Mouse (Mus musculus) heart, adult 18-20 months (tissue): ENCODE measurements around the gene Dhodh. TPM values are rescaled to one million over a fixed set of nuclear protein-coding genes. Genes with fewer than 3 reads are reported as not detected.

Experiments used
- DNase-seq, 2 experiments: peaks; one replicate each; pipeline ENCODE4 v3.0.0; 2021 to 2022; ENCODE audit warnings: mixed read lengths in 1 of 2
- long read RNA-seq, 2 experiments: library from polyadenylated mRNA; stranded (forward); transcript quantifications; one replicate each; pipeline ENCODE4 v2.0.0; 2021
- total RNA-seq, 2 experiments: library from RNA; stranded (reverse); gene quantifications; 2 replicates each; pipeline ENCODE4 v1.2.3; 2021

Dhodh gene
- 10 to 100 TPM; 15.9 to 16.0 TPM for total RNA-seq
- long read RNA-seq, experiment 1, transcript Dhodh-201 (9 exons, 2,039 nt): major isoform, 15 of 17 reads
- long read RNA-seq, experiment 1, partial matches to known transcripts: 0 of 17 reads
- long read RNA-seq, experiment 1, other reads (novel, unspliced or antisense): 2 of 17 reads
- long read RNA-seq, experiment 2, transcript Dhodh-201 (9 exons, 2,039 nt): major isoform, 8 of 13 reads
- long read RNA-seq, experiment 2, partial matches to known transcripts: 2 of 13 reads
- long read RNA-seq, experiment 2, other reads (novel, unspliced or antisense): 3 of 13 reads

GRCm38 (mm10) chr8:109608271-109609152 is at the start of gene Dhodh:
Gene Dhodh (minus strand): TSS chr8:109608673.
- DNase-seq: peak; percentile 98

- no peak for DNase-seq
These were observed 48.4 kb upstream of the Dhodh start for GRCm38 (mm10) chr8:109656860-109657259.

- DNase-seq: no peak
These were observed 42.3 kb upstream of the Dhodh start for GRCm38 (mm10) chr8:109650801-109651200.

GRCm38 (mm10) chr8:109648469-109648868 is 40.0 kb upstream of the Dhodh start:
- no peak for DNase-seq

- DNase-seq: no peak
These were observed 38.9 kb upstream of the Dhodh start for GRCm38 (mm10) chr8:109647331-109647730.

GRCm38 (mm10) chr8:109641236-109641635 is 32.8 kb upstream of the Dhodh start:
- DNase-seq: no peak

GRCm38 (mm10) chr8:109640410-109640809 is 31.9 kb upstream of the Dhodh start:
- no peak for DNase-seq

- DNase-seq: no peak
These were observed 30.4 kb upstream of the Dhodh start for GRCm38 (mm10) chr8:109638851-109639250.

- DNase-seq: no peak
These were observed 26.7 kb upstream of the Dhodh start for GRCm38 (mm10) chr8:109635146-109635545.

- no peak for DNase-seq
These were observed 24.0 kb upstream of the Dhodh start for GRCm38 (mm10) chr8:109632498-109632897.

- DNase-seq: no peak
These were observed 20.2 kb upstream of the Dhodh start for GRCm38 (mm10) chr8:109628638-109629037.

- no peak for DNase-seq
These were observed 7.1 kb upstream of the Dhodh start for GRCm38 (mm10) chr8:109615569-109615968.

GRCm38 (mm10) chr8:109614243-109615210 is 6.1 kb upstream of the Dhodh start, which contains the start of gene Pkd1l3:
Gene Pkd1l3 (plus strand): TSS chr8:109614517.
- DNase-seq: no peak

GRCm38 (mm10) chr8:109609153-109609502 is 655 bp upstream of the Dhodh start:
- DNase-seq: peak; percentile 44 to 48

GRCm38 (mm10) chr8:109607650-109608049 is 823 bp downstream of the Dhodh start:
- no peak for DNase-seq

- no peak for DNase-seq
These were observed 1.7 kb downstream of the Dhodh start for GRCm38 (mm10) chr8:109606725-109607124.

GRCm38 (mm10) chr8:109595854-109596253 is 12.6 kb downstream of the Dhodh start:
- DNase-seq: peak; percentile 33 to 71

- DNase-seq: no peak
These were observed 15.2 kb downstream of the Dhodh start for GRCm38 (mm10) chr8:109593117-109593788.

- no peak for DNase-seq
These were observed 16.3 kb downstream of the Dhodh start for GRCm38 (mm10) chr8:109592164-109592563.

GRCm38 (mm10) chr8:109591367-109591766 is 17.1 kb downstream of the Dhodh start:
- no peak for DNase-seq

- DNase-seq: no peak
These were observed 17.6 kb downstream of the Dhodh start for GRCm38 (mm10) chr8:109590901-109591300.
